Mouse (Mus musculus) C2C12 (cell line): ENCODE results near the gene BC017158. TPM values are rescaled to one million over a fixed set of nuclear protein-coding genes. Genes with fewer than 3 reads are reported as not detected.

ENCODE experiments used
- H3K27me3 ChIP-seq: one replicate; pipeline ENCODE4 v1.6.1; 2011; ENCODE audit not compliant: control insufficient read depth, insufficient read depth, insufficient read length
- H3K36me3 ChIP-seq: one replicate; pipeline ENCODE4 v1.6.1; 2011; ENCODE audit not compliant: control insufficient read depth, insufficient read depth
- H3K4me3 ChIP-seq: one replicate; pipeline ENCODE4 v1.5.1; 2011; ENCODE audit warnings: mild to moderate bottlenecking, control low read depth; ENCODE audit not compliant: poor library complexity, insufficient read depth, severe bottlenecking
- H3K79me2 ChIP-seq: one replicate; pipeline ENCODE4 v1.6.1; 2011; ENCODE audit not compliant: control insufficient read depth, insufficient read depth
- H3K79me3 ChIP-seq: one replicate; pipeline ENCODE4 v1.6.1; 2011; ENCODE audit warnings: low read depth, control low read depth
- H3ac ChIP-seq: one replicate; pipeline ENCODE3; 2011; ENCODE audit warnings: low read depth; ENCODE audit not compliant: control insufficient read depth, insufficient read length
- CEBPB ChIP-seq: IDR thresholded peaks from one replicate; pipeline ENCODE4 v1.6.1; 2011; ENCODE audit warnings: low read depth, mild to moderate bottlenecking, control low read depth, moderate library complexity
- CTCF ChIP-seq: IDR thresholded peaks from one replicate; pipeline ENCODE4 v1.5.1; 2011; ENCODE audit not compliant: control insufficient read depth, insufficient read depth, insufficient read length
- FOSL1 ChIP-seq: IDR thresholded peaks from one replicate; pipeline ENCODE4 v1.8.0; 2011; ENCODE audit warnings: mild to moderate bottlenecking, low read length; ENCODE audit not compliant: poor library complexity, insufficient read depth, severe bottlenecking
- MAX ChIP-seq: IDR thresholded peaks from one replicate; pipeline ENCODE4 v1.6.1; 2011; ENCODE audit warnings: mild to moderate bottlenecking, control low read depth
- MYOD1 ChIP-seq: IDR thresholded peaks from one replicate; pipeline ENCODE4 v1.6.1; 2011; ENCODE audit warnings: low read depth; ENCODE audit not compliant: control insufficient read depth, insufficient read length
- MYOG ChIP-seq: IDR thresholded peaks from one replicate; pipeline ENCODE4 v1.6.1; 2011; ENCODE audit not compliant: control insufficient read depth, insufficient read length; ENCODE audit errors: extremely low read depth
- USF1 ChIP-seq: IDR thresholded peaks from one replicate; pipeline ENCODE4 v1.6.1; 2011; ENCODE audit warnings: low read depth, mild to moderate bottlenecking, control low read depth, moderate library complexity
- polyA plus RNA-seq: library from polyadenylated mRNA; unstranded; fragments of >200 nt; fragmentation: generic; extraction: Trizol; gene quantifications from one replicate; pipeline ENCODE4 v1.2.1, GENCODE M21; 2012; ENCODE audit warnings: missing spikeins

Gene BC017158
- polyA plus RNA-seq, 1 experiment = 13.3 TPM

DNA sequence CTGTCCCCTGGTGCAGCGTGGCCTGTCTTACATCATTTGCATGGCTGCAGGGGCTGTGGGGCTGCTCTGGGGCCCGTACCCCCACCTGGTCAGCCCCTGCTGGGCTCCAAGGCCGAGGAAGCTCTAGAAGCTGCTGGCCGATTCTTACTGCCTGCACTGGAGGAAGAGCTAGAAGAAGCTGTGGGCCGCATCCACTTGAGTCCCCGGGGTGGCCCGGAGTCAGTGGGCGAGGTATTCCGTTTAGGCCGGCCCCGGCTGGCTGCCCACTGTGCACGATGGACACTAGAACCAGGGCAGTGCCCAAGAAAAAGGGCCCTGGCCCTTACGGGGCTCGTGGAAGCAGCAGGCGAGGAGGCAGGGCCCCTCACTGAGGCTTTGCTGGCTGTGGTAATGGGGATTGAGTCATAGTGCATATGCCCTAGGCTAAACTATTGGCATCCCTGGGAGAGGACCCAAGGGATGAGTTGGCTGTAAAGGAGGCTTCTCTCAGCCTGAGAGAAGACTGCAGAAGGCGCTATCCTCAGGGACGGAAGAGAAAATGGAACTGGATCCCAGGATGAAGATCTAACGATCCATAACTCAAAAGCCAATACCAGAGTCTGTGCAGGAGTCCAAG lies 53.5 kb downstream of the BC017158 start:
- Histone ChIP-seq H3K79me2 (peaks cover 31% of the 10 kb centered on the region), H3K4me3 (no peak overlapping the region), H3K79me3 (peaks cover 12% of the 10 kb centered on the region), H3ac (no peak overlapping the region), H3K27me3 (no peaks in the 10 kb centered on the region), H3K36me3 (peaks cover 23% of the 10 kb centered on the region)
- no peak for TF ChIP-seq FOSL1
- no peak for TF ChIP-seq MYOG
- no peak for TF ChIP-seq USF1
- no peak for TF ChIP-seq CEBPB
- TF ChIP-seq MYOD1 = no peak
- no peak for TF ChIP-seq CTCF
- TF ChIP-seq MAX = no peak

- H3ac ChIP-seq = no peak overlapping the region
- H3K36me3 ChIP-seq = peaks cover 17% of the 10 kb centered on the region
- no peak for TF ChIP-seq USF1
- no peak for TF ChIP-seq MYOG
- TF ChIP-seq MYOD1 = no peak
- TF ChIP-seq FOSL1 = no peak
- TF ChIP-seq CTCF = no peak
- no peak for TF ChIP-seq MAX
- TF ChIP-seq CEBPB = no peak
Observed at GRCm38 (mm10) chr7:128243921-128244320, 54.0 kb downstream of the BC017158 start.

GRCm38 (mm10) chr7:128242331-128242730 lies 55.6 kb downstream of the BC017158 start:
- Histone ChIP-seq H3K36me3 (peaks cover 17% of the 10 kb centered on the region), H3K27me3 (no peaks in the 10 kb centered on the region), H3K79me3 (peaks cover 2% of the 10 kb centered on the region), H3K4me3 (no peak overlapping the region), H3K79me2 (peaks cover 14% of the 10 kb centered on the region), H3ac (no peak overlapping the region)
- no peak for TF ChIP-seq MAX
- TF ChIP-seq USF1 = no peak
- TF ChIP-seq CEBPB = no peak
- TF ChIP-seq FOSL1 = no peak
- TF ChIP-seq MYOG = no peak
- no peak for TF ChIP-seq MYOD1
- no peak for TF ChIP-seq CTCF

More at GRCm38 (mm10) chr7:128243921-128244320, 54.0 kb downstream of the BC017158 start:
- peaks cover 10% of the 10 kb centered on the region for H3K79me3 ChIP-seq
- no peak overlapping the region for H3K4me3 ChIP-seq
- no peaks in the 10 kb centered on the region for H3K27me3 ChIP-seq
- H3K79me2 ChIP-seq = peaks cover 30% of the 10 kb centered on the region

- peaks cover 5% of the 10 kb centered on the region for H3K79me3 ChIP-seq
- H3K36me3 ChIP-seq = peaks cover 22% of the 10 kb centered on the region
- H3K79me2 ChIP-seq = peaks cover 16% of the 10 kb centered on the region
- H3K4me3 ChIP-seq = no peak overlapping the region
- no peaks in the 10 kb centered on the region for H3K27me3 ChIP-seq
- TF ChIP-seq MAX = no peak
- TF ChIP-seq MYOG = no peak
- no peak for TF ChIP-seq CTCF
- no peak for TF ChIP-seq USF1
- TF ChIP-seq CEBPB = no peak
- no peak overlapping the region for H3ac ChIP-seq
Observed at GRCm38 (mm10) chr7:128240131-128240784, 57.7 kb downstream of the BC017158 start.

DNA sequence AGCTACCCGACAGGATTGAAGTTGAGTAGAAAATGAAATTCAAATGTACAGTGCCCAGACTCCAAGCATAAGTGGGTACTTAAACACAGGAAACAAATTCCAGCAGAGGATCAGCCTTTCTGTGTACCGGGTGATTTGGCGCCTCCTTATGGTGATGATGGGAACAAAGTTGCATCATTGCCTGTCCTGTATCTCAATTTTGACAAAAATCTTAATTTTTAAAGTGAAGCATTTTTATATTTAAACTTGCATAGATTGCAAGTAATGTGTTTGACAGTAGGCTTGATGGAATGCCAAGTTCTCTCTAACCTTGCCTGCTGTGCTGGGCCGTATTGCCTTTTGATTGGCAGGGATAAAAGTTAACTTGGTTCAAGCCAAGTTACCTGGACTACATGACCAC lies 59.0 kb downstream of the BC017158 start:
- Histone ChIP-seq H3ac (no peak overlapping the region), H3K79me3 (peaks cover 5% of the 10 kb centered on the region), H3K36me3 (peaks cover 16% of the 10 kb centered on the region), H3K27me3 (no peaks in the 10 kb centered on the region), H3K4me3 (no peak overlapping the region), H3K79me2 (peaks cover 16% of the 10 kb centered on the region)
- TF ChIP-seq CEBPB (peak; percentile 76), CTCF (no peak)

- Histone ChIP-seq H3K4me3 (peak within 1 kb of the TSS; percentile 79), H3K27me3 (no peaks in the 10 kb centered on the region), H3K36me3 (peaks cover 16% of the 10 kb centered on the region), H3K79me3 (peaks cover 5% of the 10 kb centered on the region), H3ac (peak within 1 kb of the TSS; percentile 92), H3K79me2 (peaks cover 16% of the 10 kb centered on the region)
- TF ChIP-seq MAX (peak; percentile 32), MYOG (no peak), USF1 (no peak), CEBPB (peak; percentile 31)
Observed at GRCm38 (mm10) chr7:128237927-128238778, 59.8 kb downstream of the BC017158 start, which contains the start of gene 9130023H24Rik. Gene 9130023H24Rik (minus strand): TSS chr7:128238031.
